Comparison of ENCODE assay signal across 12 mouse cellular contexts in genomic region chr10:105401754-105402480, GRCm38 (mm10).
DNase-seq lines count a peak whose midpoint lies in the region; ATAC-seq and TF ChIP-seq lines count a peak whose summit lies in the region.
"Had no signal": no experiment of that assay in that cellular context is flagged by ENCODE, and none has a peak within 500 bp of the region (broad histone marks: within the 10 kb centered on the region; RNA-seq: fewer than 3 reads in every experiment).

No protein-coding gene starts in this region.

- H3K4me2 ChIP-seq in hindbrain, embryonic 16.5 days (ENCODE audit: low read length): peak overlapping the region; percentile 37
- H3K4me2 ChIP-seq: heart, embryonic 15.5 days; limb, embryonic 13.5 days had no signal

- ATAC-seq in hindbrain, embryonic 16.5 days: peak; percentile 87
- ATAC-seq in activated CD4-positive, CD25-positive, alpha-beta regulatory T cell, adult 4 months: no peak

- H3K4me3 ChIP-seq in hindbrain, embryonic 16.5 days (ENCODE audit: low read length): no peak overlapping the region
- H3K4me3 ChIP-seq: heart, embryonic 15.5 days; limb, embryonic 13.5 days had no signal

- no peaks in the 10 kb centered on the region for H3K36me3 ChIP-seq in hindbrain, embryonic 16.5 days (ENCODE audit: control insufficient read depth, insufficient read depth, low read length)
- H3K36me3 ChIP-seq: heart, embryonic 15.5 days; limb, embryonic 13.5 days had no signal

- peak; percentile 91 for DNase-seq in brain, adult 2 months (ENCODE audit: low read depth, low spot score)
- DNase-seq in brain, embryonic 14.5 days (ENCODE audit: low read depth): peak; percentile 78
- DNase-seq in cerebellum, postnatal 36 days: peak; percentile 66 to 71
- DNase-seq in adrenal gland, postnatal 14 days: no peak
- DNase-seq in T-cell, adult 2 months (ENCODE audit: low spot score): no peak
- DNase-seq: layer of hippocampus, adult 9-11 months; lung, adult 2 months; spleen, adult 18-20 months had no signal

- no peaks in the 10 kb centered on the region for H3K27me3 ChIP-seq in hindbrain, embryonic 16.5 days (replicated peaks; ENCODE audit: control insufficient read depth, insufficient read depth, low read length)
- H3K27me3 ChIP-seq: heart, embryonic 15.5 days; limb, embryonic 13.5 days had no signal

- peaks cover 13% of the 10 kb centered on the region; the same call in 1 of the 2 replicates for H3K4me1 ChIP-seq in hindbrain, embryonic 16.5 days (ENCODE audit: control insufficient read depth, insufficient read depth, low read depth, low read length)
- H3K4me1 ChIP-seq: heart, embryonic 15.5 days; limb, embryonic 13.5 days had no signal

- WGBS in hindbrain, embryonic 16.5 days: 48% methylated on average over 11 of the region's 11 CpGs

- H3K9me3 ChIP-seq in hindbrain, embryonic 16.5 days (ENCODE audit: control insufficient read depth, low read length): no peaks in the 10 kb centered on the region
- H3K9me3 ChIP-seq: heart, embryonic 15.5 days; limb, embryonic 13.5 days had no signal

- H3K9ac ChIP-seq in hindbrain, embryonic 16.5 days (ENCODE audit: low read depth, low read length): no peak overlapping the region
- H3K9ac ChIP-seq: heart, embryonic 15.5 days; limb, embryonic 13.5 days had no signal

- TF ChIP-seq CTCF in brain, embryonic 14.5 days (IDR thresholded peaks at IDR 0.05; ENCODE audit: borderline replicate concordance, extremely low read depth, insufficient read depth, insufficient read length): no peak

- TF ChIP-seq POLR2A in brain, embryonic 14.5 days (IDR thresholded peaks at IDR 0.05; ENCODE audit: borderline replicate concordance, extremely low read depth, insufficient read depth, insufficient read length, poor library complexity, severe bottlenecking): no peak

- H3K27ac ChIP-seq in hindbrain, embryonic 16.5 days (ENCODE audit: low read depth, low read length): peak overlapping the region; percentile 59; the same call in 1 of the 2 replicates
- H3K27ac ChIP-seq: heart, embryonic 15.5 days; limb, embryonic 13.5 days had no signal

Comparison
In these comparisons a context has a peak if more than half of its experiments do, and no peak if none do; other contexts are left out.
1. DNase-seq: peak in brain, adult 2 months (single experiment), brain, embryonic 14.5 days (single experiment) and cerebellum, postnatal 36 days (2 of 2); none in adrenal gland, postnatal 14 days (single experiment) and T-cell, adult 2 months (single experiment).